Mouse (Mus musculus) adrenal gland, postnatal 10 days (tissue): ENCODE data around the gene Kctd20. TPM values are rescaled to one million over a fixed set of nuclear protein-coding genes. Genes with fewer than 3 reads are reported as not detected.
"Not testable (repeated sequence)": the region's sequence is repeated elsewhere in the genome, so short reads cannot be mapped to it uniquely, and the experiment has no call there.

Experiments used
- DNase-seq: peaks from one replicate; pipeline ENCODE4 v3.0.0; 2021; ENCODE audit warnings: mixed read lengths
- total RNA-seq, 2 experiments: library from RNA; stranded (reverse); gene quantifications; 2 replicates each; pipeline ENCODE4 v1.2.3; 2021

Gene Kctd20
- total RNA-seq, 2 experiments from 2014 or later, result 76.1 to 76.7 TPM

DNA sequence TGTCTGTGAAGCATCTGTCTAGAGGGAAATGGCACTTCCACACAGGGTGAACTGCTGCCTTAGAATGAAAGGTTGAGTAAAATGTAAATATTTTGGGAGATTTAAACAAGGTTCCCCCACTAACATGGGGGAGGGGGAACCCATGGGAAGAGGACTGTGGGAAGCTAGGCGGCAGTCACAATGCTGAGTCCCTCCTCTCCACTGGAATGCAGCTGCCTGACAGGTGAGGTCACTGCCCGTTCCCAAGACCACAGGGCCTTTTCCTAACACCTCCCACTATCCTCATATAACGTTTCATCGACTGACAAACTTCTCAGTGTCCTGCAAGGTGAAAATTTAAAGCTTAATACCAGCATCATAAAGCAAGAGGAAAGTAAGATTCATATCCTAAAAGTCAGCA lies 30.8 kb downstream of the Kctd20 start:
- no peak for DNase-seq

DNA sequence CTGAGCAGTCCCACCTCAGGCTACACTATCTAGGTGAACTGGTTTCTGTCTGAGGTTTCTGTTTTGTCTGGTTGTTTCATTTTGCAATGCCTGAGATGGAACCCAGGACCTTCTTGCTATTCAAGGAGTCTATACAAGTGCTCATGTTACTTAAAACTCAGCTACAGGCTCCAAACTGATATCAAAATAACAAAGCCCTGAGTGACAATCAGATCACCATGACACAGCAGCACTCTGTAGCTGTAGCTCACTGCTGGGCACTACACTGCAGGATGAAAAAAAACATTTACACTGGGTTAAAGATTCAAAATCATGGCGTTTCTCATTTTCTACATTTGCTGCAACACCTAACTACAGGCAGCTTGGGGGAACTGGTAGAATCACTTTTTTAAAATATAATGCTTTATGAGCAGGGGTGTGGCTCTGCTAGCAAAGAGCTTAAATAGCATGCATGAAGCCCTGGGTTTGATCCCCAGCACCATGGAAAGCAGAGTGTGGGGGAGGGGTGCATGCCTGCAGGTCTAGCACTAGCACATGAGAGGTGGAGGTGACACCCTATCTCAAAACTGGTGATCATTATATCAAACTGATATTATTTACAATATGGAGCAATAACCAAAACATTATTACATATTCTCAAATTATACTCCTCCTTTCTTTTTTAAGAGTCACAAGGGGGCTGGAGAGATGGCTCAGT lies 33.1 kb downstream of the Kctd20 start:
- no peak for DNase-seq

DNA sequence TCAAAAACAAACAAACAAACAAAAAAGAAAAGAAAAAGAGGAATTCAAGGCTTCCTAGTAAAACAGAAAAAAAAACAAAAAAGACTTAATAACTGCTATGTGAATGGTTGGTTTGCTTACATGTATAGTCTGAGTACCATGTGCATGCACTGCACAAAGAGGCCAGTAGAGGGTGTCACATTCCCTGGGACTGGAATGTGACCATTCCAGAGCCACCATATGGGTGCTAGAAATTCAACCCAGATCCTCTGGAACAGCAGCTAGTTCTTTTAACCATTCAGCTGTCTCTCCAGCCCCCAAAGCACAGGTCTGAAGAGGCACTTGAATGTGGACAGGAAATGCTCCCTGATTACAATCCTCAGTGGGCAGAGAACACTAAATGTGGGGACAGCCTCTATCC lies 35.1 kb downstream of the Kctd20 start:
- peak; percentile 35 for DNase-seq

DNA sequence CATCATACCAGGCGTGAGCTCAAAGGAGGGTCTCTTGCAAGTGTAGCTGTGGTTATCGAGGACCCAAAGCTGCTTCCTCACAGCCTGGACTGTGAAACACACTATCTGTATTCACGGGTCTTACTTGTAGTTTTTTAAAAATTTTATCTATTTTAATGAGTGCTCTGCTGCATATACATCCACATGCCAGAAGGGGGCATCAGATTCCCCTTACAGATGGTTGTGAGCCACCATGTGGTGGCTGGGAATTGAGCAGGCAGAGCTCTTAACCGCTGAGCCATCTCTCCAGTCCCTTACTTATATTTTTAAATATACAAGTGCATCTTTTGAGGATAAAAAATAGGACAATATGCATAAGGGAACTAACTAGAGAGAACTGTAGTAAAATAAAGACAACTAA lies 36.0 kb downstream of the Kctd20 start:
- DNase-seq, result peak; percentile 50

DNA sequence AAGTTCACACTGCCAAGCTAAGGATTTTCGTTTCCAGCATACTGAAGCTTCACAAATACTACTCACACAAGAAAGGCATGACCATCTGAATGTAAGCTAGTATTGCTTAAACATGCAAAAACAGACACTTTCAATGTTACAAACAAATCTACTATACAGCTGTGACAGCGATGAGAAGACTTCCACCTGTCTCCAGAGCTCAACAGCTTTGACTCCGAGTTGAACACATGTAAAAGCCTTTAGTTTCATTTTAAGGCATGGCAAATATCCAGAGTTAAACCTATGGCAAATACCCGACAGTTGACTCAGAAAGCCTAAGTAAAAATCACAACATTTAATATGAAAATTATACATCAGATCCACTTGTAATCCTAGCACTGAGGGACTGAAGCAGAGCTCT lies 36.5 kb downstream of the Kctd20 start:
- no peak for DNase-seq

DNA sequence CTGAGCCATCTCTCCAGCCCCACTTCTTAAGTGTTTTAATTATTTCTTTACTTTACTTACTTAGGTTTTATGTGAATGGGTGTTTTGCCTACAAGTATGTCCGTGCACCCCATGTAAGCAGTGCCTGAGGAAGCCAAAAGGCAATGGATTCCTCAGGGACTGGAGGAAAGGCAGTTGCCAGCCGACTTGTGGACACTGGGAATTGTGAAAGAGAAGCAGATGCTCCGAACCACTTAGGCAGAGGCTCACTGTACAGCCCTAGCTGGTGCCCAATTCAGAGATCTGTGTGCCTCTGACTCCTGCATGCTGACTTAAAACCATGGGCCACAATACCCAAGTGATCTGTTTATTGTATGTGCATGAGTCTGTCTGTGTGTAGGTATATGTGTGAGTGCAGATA lies 37.2 kb downstream of the Kctd20 start:
- DNase-seq, result peak; percentile 30

DNA sequence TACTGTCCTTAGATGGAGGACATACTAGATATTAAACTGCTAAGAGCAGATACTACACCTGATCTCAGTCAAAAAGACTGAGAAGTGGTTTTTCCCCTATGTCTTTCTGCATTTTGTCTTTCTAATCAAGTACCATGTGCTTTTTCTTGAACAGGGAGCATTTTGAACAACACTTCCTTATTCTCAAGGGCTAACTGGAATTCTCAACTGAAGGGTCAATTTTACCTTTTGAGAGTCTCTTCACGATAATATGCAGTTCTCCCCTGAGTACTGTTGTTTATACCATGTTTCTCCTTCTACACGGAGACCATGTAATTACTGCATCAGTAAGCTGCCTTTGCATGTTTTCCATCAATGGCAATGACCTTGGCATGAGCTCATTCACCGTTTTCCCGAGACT lies 38.3 kb downstream of the Kctd20 start:
- no peak for DNase-seq

DNA sequence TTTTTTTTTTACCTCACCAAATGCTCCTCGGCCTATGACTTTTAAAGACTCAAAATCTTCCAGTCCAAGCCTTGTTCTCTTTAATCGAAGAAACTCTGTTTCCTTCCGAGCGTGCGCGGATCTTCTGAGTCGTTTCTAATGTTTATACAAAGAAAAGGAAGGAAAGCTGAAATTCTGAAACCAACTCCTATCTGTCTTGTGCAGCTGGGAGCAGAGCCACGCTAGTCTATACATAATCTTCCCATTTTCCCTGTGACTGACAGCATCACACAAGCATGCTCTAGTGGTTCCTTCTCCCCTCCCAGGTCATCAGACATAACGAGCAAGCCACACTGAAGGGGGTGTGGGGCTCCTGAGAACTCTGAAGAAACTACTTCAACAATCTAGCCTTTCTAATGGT lies 39.5 kb downstream of the Kctd20 start:
- no peak for DNase-seq

DNA sequence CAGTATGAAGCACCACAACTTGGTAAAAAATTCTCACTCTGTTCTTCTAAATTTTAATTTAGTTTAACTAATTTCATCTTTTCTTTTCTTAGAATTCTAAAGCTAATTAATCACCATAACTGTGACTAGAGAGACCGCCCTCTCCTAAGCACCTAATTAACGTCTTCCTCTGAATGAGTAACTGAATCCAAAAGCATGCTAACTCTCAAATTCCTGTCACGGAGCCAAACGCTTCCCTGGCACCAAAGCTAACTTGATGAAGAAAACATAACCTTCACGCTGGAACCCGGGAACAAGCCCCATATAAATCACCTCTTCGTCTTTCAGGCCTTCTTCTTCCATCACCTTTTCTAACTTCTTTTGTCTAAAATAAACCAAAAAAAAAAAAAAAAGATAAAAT lies 40.4 kb downstream of the Kctd20 start:
- peak; percentile 54 for DNase-seq

DNA sequence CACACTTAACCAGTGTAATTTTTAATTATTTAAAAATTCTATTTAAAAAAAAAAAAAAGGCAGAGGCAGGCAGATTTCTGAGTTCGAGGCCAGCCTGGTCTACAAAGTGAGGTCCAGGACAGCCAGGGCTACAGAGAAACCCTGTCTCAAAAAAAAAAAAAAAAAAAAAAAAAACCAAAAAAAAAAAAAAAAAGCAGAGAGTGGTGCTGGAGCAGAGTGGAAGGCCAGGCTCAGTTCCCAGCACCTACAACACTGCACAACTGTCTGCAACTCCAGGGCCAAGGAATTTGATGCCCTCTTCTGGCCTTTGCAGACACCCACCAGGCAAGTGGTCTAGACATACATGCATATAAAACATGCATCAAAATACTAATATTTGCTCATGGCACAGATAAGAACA lies 41.3 kb downstream of the Kctd20 start:
- not testable (repeated sequence) for DNase-seq

DNA sequence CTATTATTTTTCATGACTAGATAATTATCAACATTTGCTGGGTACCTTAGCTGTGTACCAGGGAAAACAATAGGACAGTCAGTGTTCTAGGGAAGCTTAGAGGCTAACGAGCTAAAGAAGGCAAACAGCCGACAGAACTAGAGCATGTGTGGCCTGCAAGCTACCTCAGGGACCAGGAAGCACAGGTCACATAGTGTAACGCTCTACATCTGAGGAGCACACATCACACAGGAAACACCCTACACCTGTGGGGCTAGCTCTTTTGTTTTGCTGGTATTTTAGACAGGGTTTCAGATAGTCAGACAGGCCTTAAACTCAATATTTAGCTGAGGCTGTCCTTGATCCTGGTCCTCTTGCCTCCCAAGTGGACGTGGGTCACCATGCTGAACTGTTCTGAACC lies 42.9 kb downstream of the Kctd20 start:
- DNase-seq, result no peak

DNA sequence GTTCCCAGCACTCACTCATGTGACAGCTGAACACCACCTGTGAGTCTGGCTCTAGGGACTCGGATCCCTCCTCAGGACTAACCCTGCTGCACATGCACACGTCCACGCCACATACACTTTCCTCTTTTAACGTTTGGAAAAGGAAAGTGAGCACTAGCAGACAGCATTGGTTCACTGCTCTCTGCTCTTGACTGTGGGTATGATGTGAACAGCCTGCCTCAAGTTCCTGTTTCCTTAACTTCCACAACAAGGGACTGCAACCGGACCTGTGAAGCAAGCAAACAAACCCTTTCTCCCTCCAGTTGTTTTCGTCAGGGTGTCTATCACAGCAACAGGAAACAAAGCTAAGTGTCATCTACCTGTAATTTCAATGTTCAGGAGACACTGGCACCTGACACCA lies 48.7 kb downstream of the Kctd20 start:
- DNase-seq, result no peak

DNA sequence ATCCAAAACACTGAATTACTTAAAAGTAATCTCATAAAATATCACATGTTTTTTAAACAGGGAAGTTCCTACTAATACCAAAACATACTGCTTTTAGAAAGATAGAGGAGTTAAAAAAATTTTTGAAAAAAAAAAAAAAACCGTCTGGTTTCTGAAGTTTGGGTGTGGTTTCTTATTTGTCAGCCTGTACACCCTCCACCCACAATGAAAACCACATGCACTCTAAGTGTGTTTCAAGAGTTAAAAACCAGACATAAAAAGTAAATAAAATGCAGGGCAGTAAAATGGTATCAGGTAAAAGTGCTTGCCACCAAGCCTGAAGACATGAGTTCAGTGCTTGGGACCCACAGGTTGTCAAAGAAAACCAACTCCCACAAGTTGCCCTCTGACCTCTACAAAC lies 52.0 kb downstream of the Kctd20 start:
- DNase-seq, result no peak

DNA sequence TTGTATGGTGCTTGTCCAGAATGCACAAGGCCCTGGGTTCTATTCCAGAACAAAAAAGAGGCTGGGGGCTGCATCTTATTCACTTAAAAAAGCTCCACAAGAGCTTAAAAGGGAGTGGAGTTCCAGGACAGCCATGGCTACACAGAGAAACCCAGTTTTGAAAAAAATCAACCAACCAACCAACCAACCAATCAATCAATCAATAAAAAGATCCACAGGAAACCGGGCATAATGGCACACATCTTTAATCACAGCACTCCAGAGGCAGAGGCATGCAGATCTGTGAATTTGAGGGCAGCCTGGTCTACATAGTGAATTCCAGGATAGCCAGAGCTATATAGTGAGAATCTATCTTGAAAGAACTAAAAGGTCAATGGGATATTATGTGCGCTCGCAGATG lies 53.3 kb downstream of the Kctd20 start:
- no peak for DNase-seq

DNA sequence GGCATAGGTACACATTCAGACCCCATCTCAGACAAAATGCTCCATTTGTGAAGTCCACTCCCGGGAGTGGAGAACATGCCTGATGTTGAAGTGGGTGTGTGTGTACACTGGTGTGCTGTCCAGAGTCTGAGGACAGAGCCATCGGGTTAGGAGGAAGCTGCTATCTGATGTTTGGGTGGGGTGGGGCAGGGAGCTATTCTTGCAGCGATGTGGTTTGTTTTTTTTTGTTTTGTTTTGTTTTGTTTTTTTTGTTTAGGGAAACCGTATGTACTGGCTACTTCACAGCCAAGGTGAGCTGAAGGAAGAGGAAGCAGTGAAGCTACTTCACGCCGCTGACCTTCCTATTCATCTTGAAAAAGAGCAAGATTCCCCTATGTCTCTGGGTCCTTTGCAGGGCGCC lies 55.1 kb downstream of the Kctd20 start:
- DNase-seq, result no peak

DNA sequence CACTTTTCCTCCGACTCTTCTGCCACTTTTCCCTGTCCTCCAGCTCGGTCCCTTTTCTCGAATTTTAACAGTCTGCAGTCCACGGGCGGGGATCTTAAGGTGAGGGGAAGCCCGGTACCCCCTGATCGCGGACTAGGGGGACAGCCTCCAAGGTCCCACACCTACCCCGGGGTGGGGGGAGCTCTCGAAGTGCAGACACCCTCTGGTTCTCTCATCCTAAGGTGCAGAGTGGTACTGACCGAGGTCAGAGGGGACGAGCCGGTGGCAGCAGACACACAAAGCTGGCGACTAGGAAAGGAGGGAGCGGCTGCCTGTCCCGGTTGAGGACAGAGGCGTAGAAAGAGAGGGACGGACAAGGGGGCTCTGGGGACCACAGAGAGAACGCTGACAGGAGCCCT lies 55.5 kb downstream of the Kctd20 start:
- DNase-seq, result no peak

DNA sequence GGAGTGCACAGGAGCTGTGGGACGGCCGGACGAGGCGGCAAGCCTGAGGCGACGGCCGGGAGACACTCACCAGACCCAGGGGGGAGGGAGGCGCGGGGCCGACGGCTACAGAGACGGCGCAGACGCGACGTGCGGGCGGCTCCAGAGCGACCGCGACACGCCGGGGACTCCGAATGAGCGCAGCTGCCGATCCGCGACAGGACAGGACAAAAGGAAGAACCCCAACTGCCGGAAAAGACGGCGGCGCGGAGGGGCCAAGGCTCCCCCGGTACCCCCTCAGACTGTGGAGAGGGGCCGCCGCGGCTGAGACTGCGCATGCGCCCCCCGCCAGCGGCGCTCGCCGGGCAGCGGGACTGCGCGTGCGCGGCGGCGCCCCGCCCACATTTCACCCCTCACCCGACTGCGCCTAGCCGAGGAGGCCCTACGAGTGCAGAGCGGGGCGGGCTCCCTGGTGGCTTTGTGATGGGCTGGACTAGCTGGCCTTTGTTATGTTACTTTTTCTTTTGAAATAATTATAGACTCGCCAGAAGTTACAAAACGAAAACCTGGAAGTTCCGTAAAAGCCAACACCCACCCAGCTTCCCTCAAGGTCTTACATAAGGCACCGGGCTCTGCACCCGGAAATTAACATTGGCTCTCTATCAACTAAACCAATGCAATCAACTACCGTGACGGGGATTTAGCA lies 56.0 kb downstream of the Kctd20 start, which contains the start of gene Stk38:
Gene Stk38 (minus strand): TSS at position 355 of the 685 bp plus-strand sequence.
- DNase-seq, result peak; percentile 97

DNA sequence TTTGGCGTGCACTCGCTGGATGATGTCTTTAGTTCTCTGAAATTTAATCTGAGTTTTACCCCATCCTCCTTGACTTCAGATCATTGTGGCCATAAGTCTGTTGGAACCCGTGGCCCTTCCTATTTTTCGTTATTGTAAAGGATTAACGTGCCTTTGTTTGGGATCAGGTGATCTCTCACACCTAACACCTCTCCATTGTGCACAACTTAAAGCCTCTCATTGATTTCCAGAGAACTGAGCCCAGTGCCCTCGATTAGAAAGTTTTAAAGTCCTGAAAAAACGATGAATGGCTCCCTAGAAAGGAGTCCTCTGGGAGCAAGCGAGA lies 56.5 kb downstream of the Kctd20 start:
- no peak for DNase-seq

DNA sequence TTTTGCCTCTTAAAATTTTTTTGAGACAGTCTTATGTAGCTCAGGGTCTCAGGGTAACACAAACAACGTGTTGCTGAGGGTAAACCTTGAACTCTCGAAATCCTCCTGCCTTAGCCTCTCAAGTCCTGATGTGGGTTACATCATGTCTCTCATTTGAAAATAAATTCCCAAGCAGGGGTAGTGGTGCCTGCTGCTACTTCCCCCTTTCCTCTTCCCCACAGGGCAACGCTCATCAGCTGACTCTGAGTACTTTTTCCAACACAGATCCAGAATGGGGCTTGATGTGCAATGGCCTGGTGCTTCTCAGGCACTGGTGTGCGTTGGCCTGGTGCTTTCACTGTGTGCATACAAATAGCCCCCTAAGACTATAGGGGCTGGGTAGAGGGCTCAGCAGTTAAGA lies 57.4 kb downstream of the Kctd20 start:
- no peak for DNase-seq

DNA sequence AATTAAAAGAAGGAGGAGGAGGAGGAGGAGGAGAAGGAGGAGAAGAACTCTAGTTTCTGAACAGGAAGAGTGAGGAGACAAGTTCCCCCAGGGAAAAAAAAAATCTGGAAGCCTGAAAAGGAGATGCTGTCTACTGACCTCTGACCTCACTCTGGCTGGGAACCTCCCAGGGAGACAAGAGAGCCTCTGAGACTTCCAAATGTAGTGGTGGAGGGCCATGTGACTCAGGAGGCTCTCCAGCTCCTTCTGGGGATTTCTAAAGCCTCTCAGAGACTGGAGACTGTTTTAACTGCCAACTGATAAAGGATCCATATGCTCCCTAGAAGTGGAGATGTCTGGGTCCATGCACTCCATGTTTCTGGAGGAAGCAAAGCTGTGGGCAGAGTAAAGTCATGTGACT lies 62.5 kb downstream of the Kctd20 start:
- DNase-seq, result no peak

DNA sequence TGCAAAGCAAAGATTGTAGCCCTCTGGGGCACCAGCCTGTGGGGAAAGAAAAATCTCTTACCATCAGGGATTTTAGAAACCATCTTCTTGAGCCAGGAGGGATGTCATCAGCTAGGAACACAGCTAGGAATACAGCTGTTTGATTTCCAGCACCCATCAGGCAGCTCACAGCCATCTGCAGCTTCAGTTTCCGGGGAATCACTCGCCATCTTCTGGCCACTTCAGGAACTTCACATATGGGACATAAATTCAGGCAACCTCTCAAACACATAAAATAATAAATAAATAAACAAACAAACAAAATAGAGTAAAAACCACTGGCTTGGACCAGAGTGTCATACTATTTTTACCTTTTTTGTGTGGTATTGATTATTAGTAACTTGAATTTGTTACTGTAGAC lies 63.9 kb downstream of the Kctd20 start:
- DNase-seq, result no peak

DNA sequence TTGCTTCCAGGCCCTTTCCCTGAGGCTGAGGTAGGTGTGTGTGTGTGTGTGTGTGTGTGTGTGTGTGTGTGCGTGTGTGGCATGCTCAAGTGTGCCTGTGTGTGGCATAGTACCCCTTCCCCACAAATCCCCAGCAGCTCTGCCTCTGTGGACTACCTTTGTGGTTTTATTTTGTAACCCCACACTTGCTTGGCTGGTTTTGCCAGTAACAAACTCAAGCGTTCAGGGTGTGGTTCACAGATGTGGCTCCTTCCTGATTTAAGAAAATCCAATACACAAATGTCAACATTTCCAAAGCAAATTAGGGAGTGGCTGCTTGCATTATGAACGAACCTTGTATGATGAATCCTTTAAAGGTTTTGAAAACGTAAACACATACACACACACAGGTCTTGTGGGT lies 65.0 kb downstream of the Kctd20 start:
- DNase-seq, result no peak

DNA sequence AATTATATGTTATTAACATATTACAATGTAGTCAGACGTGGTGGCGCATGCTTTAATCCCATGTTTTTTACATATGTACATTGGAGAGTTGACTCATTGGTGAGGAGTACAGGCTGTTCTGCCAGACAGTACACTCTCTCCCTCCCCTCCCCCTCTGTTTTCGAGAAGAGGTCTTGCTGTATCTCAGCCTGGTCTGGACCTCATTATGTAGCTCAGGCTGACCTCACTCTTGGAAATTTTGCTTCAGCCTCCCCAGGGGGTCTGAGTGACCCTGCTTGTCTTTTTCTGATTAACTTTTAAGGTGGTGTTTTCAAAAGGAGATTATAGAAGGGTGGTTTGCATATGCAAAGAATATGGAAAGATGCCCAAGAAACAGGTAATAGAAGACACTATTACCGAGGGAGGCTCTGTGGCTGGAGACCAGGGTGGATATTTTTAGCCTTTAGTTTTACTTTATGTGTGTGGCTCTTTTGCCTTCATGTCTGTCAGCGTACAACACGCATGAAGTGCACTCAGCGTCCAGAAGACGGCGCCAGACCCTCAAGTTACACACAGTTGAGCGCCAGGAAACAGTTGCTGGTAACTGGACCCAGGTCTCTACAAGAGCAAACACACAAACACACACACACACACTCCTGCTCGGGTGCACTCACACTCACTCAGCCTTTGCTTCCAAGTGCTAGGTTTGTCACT lies 66.7 kb downstream of the Kctd20 start:
- DNase-seq, result no peak
